Mouse (Mus musculus): ENCODE measurements around the gene Hoxd4. TPM values are rescaled to one million over a fixed set of nuclear protein-coding genes. Genes with fewer than 3 reads are reported as not detected.
A peak's percentile ranks its signal among the peaks of the same experiment; 100 is the strongest.

Gene Hoxd4
- polyA plus RNA-seq, 1 experiment from 2014 or later, result not detected

- DNase-seq (ENCODE audit: low spot score, missing footprints) (no peak), ATAC-seq (ENCODE audit: low FRiP score) (no peak)
- under 1% methylated on average over 8 of the region's 8 CpGs for WGBS
- Histone ChIP-seq H3K4me2 (no peak overlapping the region), H3K4me3 (ENCODE audit: low read depth, low read length) (no peak overlapping the region), H3K9ac (ENCODE audit: low read length) (no peak overlapping the region), H3K4me1 (ENCODE audit: control insufficient read depth, insufficient read depth, low read length) (peaks cover 6% of the 10 kb centered on the region), H3K27ac (ENCODE audit: low read depth, low read length) (no peak overlapping the region), H3K27me3 (ENCODE audit: control insufficient read depth, insufficient read depth, low read length) (peaks cover 99% of the 10 kb centered on the region), H3K36me3 (ENCODE audit: control insufficient read depth, insufficient read depth, low read length) (no peaks in the 10 kb centered on the region), H3K9me3 (ENCODE audit: control insufficient read depth, low read length) (no peaks in the 10 kb centered on the region)
Observed at GRCm38 (mm10) chr2:74722949-74723348, 11.2 kb downstream of the Hoxd4 start.

GRCm38 (mm10) chr2:74724244-74725015 lies 12.7 kb downstream of the Hoxd4 start:
- ATAC-seq (ENCODE audit: low FRiP score) (no peak), DNase-seq (ENCODE audit: low spot score, missing footprints) (no peak)
- H3K4me3 ChIP-seq (ENCODE audit: low read depth, low read length), result no peak overlapping the region
- H3K9ac ChIP-seq (ENCODE audit: low read length), result no peak overlapping the region
- no peaks in the 10 kb centered on the region for H3K36me3 ChIP-seq (ENCODE audit: control insufficient read depth, insufficient read depth, low read length)
- H3K27ac ChIP-seq (ENCODE audit: low read depth, low read length), result no peak overlapping the region
- WGBS, result 6% methylated on average over 7 of the region's 7 CpGs
- H3K4me1 ChIP-seq (ENCODE audit: control insufficient read depth, insufficient read depth, low read length), result peaks cover 6% of the 10 kb centered on the region
- H3K4me2 ChIP-seq, result no peak overlapping the region
- H3K9me3 ChIP-seq (ENCODE audit: control insufficient read depth, low read length), result no peaks in the 10 kb centered on the region
- H3K27me3 ChIP-seq (ENCODE audit: control insufficient read depth, insufficient read depth, low read length), result peaks cover 100% of the 10 kb centered on the region

GRCm38 (mm10) chr2:74725171-74725570 lies 13.4 kb downstream of the Hoxd4 start:
- Histone ChIP-seq H3K9ac (ENCODE audit: low read length) (no peak overlapping the region), H3K27ac (ENCODE audit: low read depth, low read length) (no peak overlapping the region), H3K27me3 (ENCODE audit: control insufficient read depth, insufficient read depth, low read length) (peaks cover 98% of the 10 kb centered on the region), H3K4me1 (ENCODE audit: control insufficient read depth, insufficient read depth, low read length) (peaks cover 6% of the 10 kb centered on the region), H3K4me3 (ENCODE audit: low read depth, low read length) (no peak overlapping the region), H3K9me3 (ENCODE audit: control insufficient read depth, low read length) (no peaks in the 10 kb centered on the region), H3K36me3 (ENCODE audit: control insufficient read depth, insufficient read depth, low read length) (no peaks in the 10 kb centered on the region), H3K4me2 (no peak overlapping the region)
- ATAC-seq (ENCODE audit: low FRiP score) (no peak), DNase-seq (ENCODE audit: low spot score, missing footprints) (peak; percentile 95)
- WGBS, result under 1% methylated on average over 17 of the region's 17 CpGs

- Histone ChIP-seq H3K9ac (ENCODE audit: low read length) (no peak within 1 kb of the TSS), H3K36me3 (ENCODE audit: control insufficient read depth, insufficient read depth, low read length) (no peaks in the 10 kb centered on the region), H3K4me3 (ENCODE audit: low read depth, low read length) (0 out of 2 replicates have a peak within 1 kb of the TSS, but pooled peaks have one; percentile 3), H3K27ac (ENCODE audit: low read depth, low read length) (no peak within 1 kb of the TSS), H3K27me3 (ENCODE audit: control insufficient read depth, insufficient read depth, low read length) (peaks cover 97% of the 10 kb centered on the region), H3K4me1 (ENCODE audit: control insufficient read depth, insufficient read depth, low read length) (peaks cover 6% of the 10 kb centered on the region), H3K4me2 (no peak within 1 kb of the TSS), H3K9me3 (ENCODE audit: control insufficient read depth, low read length) (no peaks in the 10 kb centered on the region)
- no peak for DNase-seq (ENCODE audit: low spot score, missing footprints)
- 5% methylated on average over 5 of the region's 5 CpGs for WGBS
- no peak for ATAC-seq (ENCODE audit: low FRiP score)
Observed at GRCm38 (mm10) chr2:74726551-74726950, 14.8 kb downstream of the Hoxd4 start, which contains the start of gene Gm28230. Gene Gm28230, plus strand, starts transcription at chr2:74726728.

- Histone ChIP-seq H3K9ac (ENCODE audit: low read length) (no peak overlapping the region), H3K36me3 (ENCODE audit: control insufficient read depth, insufficient read depth, low read length) (no peaks in the 10 kb centered on the region), H3K4me1 (ENCODE audit: control insufficient read depth, insufficient read depth, low read length) (peaks cover 6% of the 10 kb centered on the region), H3K9me3 (ENCODE audit: control insufficient read depth, low read length) (no peaks in the 10 kb centered on the region), H3K4me3 (ENCODE audit: low read depth, low read length) (0 out of 2 replicates have a peak overlapping the region, but pooled peaks have one; percentile 3), H3K27ac (ENCODE audit: low read depth, low read length) (no peak overlapping the region), H3K4me2 (no peak overlapping the region), H3K27me3 (ENCODE audit: control insufficient read depth, insufficient read depth, low read length) (peaks cover 97% of the 10 kb centered on the region)
- WGBS, result 1% methylated on average over 43 of the region's 43 CpGs
- DNase-seq (ENCODE audit: low spot score, missing footprints), result no peak
- ATAC-seq (ENCODE audit: low FRiP score), result no peak
Observed at GRCm38 (mm10) chr2:74726973-74727639, 15.4 kb downstream of the Hoxd4 start.

GRCm38 (mm10) chr2:74727640-74728302 lies 16.0 kb downstream of the Hoxd4 start:
- peaks cover 97% of the 10 kb centered on the region for H3K27me3 ChIP-seq (ENCODE audit: control insufficient read depth, insufficient read depth, low read length)
- H3K9ac ChIP-seq (ENCODE audit: low read length), result no peak overlapping the region
- peaks cover 6% of the 10 kb centered on the region for H3K4me1 ChIP-seq (ENCODE audit: control insufficient read depth, insufficient read depth, low read length)
- no peaks in the 10 kb centered on the region for H3K36me3 ChIP-seq (ENCODE audit: control insufficient read depth, insufficient read depth, low read length)
- H3K4me3 ChIP-seq (ENCODE audit: low read depth, low read length), result 0 out of 2 replicates have a peak overlapping the region, but pooled peaks have one; percentile 3
- no peak overlapping the region for H3K4me2 ChIP-seq
- H3K27ac ChIP-seq (ENCODE audit: low read depth, low read length), result no peak overlapping the region
- DNase-seq (ENCODE audit: low spot score, missing footprints) (no peak), ATAC-seq (ENCODE audit: low FRiP score) (no peak)
- under 1% methylated on average over 25 of the region's 25 CpGs for WGBS
- no peaks in the 10 kb centered on the region for H3K9me3 ChIP-seq (ENCODE audit: control insufficient read depth, low read length)

- Histone ChIP-seq H3K27me3 (ENCODE audit: control insufficient read depth, insufficient read depth, low read length) (peaks cover 97% of the 10 kb centered on the region), H3K36me3 (ENCODE audit: control insufficient read depth, insufficient read depth, low read length) (no peaks in the 10 kb centered on the region), H3K9ac (ENCODE audit: low read length) (no peak overlapping the region), H3K9me3 (ENCODE audit: control insufficient read depth, low read length) (no peaks in the 10 kb centered on the region), H3K4me1 (ENCODE audit: control insufficient read depth, insufficient read depth, low read length) (peaks cover 6% of the 10 kb centered on the region), H3K4me3 (ENCODE audit: low read depth, low read length) (no peak overlapping the region), H3K4me2 (no peak overlapping the region), H3K27ac (ENCODE audit: low read depth, low read length) (no peak overlapping the region)
- DNase-seq (ENCODE audit: low spot score, missing footprints) (no peak), ATAC-seq (ENCODE audit: low FRiP score) (no peak)
- under 1% methylated on average over 13 of the region's 13 CpGs for WGBS
Observed at GRCm38 (mm10) chr2:74728303-74728680, 16.6 kb downstream of the Hoxd4 start.

- no peak for DNase-seq (ENCODE audit: low spot score, missing footprints)
Observed at GRCm38 (mm10) chr2:74730331-74730730, 18.6 kb downstream of the Hoxd4 start.

GRCm38 (mm10) chr2:74731055-74731454 lies 19.3 kb downstream of the Hoxd4 start:
- H3K4me2 ChIP-seq, result no peak overlapping the region
- no peak for DNase-seq (ENCODE audit: low spot score, missing footprints)

More at GRCm38 (mm10) chr2:74730331-74730730, 18.6 kb downstream of the Hoxd4 start:
- H3K27me3 ChIP-seq (ENCODE audit: control insufficient read depth, insufficient read depth, low read length), result peaks cover 95% of the 10 kb centered on the region
- H3K9me3 ChIP-seq (ENCODE audit: control insufficient read depth, low read length), result no peaks in the 10 kb centered on the region
- H3K27ac ChIP-seq (ENCODE audit: low read depth, low read length), result no peak overlapping the region
- no peak overlapping the region for H3K9ac ChIP-seq (ENCODE audit: low read length)
- H3K4me3 ChIP-seq (ENCODE audit: low read depth, low read length), result no peak overlapping the region
- no peaks in the 10 kb centered on the region for H3K36me3 ChIP-seq (ENCODE audit: control insufficient read depth, insufficient read depth, low read length)
- ATAC-seq (ENCODE audit: low FRiP score), result no peak
- WGBS, result 3% methylated on average over 8 of the region's 8 CpGs
- H3K4me2 ChIP-seq, result no peak overlapping the region
- H3K4me1 ChIP-seq (ENCODE audit: control insufficient read depth, insufficient read depth, low read length), result peaks cover 6% of the 10 kb centered on the region

More at GRCm38 (mm10) chr2:74731055-74731454, 19.3 kb downstream of the Hoxd4 start:
- H3K4me1 ChIP-seq (ENCODE audit: control insufficient read depth, insufficient read depth, low read length), result peaks cover 6% of the 10 kb centered on the region
- H3K9me3 ChIP-seq (ENCODE audit: control insufficient read depth, low read length), result no peaks in the 10 kb centered on the region
- no peak overlapping the region for H3K4me3 ChIP-seq (ENCODE audit: low read depth, low read length)
- H3K27ac ChIP-seq (ENCODE audit: low read depth, low read length), result no peak overlapping the region
- no peaks in the 10 kb centered on the region for H3K36me3 ChIP-seq (ENCODE audit: control insufficient read depth, insufficient read depth, low read length)
- no peak for ATAC-seq (ENCODE audit: low FRiP score)
- H3K9ac ChIP-seq (ENCODE audit: low read length), result no peak overlapping the region
- peaks cover 95% of the 10 kb centered on the region for H3K27me3 ChIP-seq (ENCODE audit: control insufficient read depth, insufficient read depth, low read length)

All from midbrain, embryonic 11.5 days (tissue).